Mouse (Mus musculus) neural tube, embryonic 10.5 days (tissue): ENCODE data around the gene Muc13.

Experiments
- DNase-seq: peaks from one replicate; pipeline ENCODE4 v3.0.0-alpha.2; 2017; ENCODE audit warnings: low spot score; ENCODE audit errors: extremely low spot score

Muc13 gene

DNA sequence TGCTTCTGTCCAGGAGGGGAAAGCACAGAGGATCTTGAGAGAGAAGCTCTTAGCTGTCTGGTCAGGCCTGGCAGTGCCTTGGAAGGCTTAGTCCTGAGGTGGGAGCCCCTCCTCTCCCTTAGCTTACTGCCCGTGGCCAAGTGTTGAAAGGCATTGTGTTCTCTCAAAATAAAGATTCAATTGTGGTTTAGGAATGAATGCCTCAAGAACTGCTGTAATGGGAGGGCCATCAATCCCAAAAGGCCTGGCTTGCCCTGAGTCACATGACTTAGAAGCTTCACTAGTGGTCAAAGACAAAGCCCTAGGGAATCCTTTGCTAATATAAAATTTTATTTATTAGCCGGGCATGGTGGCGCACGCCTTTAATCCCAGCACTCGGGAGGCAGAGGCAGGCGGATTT lies 30.8 kb downstream of the Muc13 start:
- DNase-seq = no peak

DNA sequence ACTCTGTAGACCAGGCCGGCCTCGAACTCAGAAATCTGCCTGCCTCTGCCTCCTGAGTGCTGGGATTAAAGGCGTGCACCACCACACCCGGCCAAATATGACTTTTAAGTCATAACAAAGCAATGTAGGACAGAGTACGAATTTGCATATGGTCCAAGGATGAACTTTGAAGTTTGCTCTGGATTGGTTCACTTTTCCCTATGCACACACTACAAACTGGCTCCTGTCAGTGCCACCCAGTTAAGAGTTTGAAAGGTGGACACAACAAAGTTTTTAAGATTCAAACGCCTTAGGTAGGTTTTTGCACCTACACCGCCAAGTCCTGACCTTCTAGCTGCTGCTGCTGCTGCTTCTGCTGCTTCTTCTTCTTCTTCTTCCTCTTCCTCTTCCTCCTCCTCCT lies 34.7 kb downstream of the Muc13 start:
- no peak for DNase-seq

DNA sequence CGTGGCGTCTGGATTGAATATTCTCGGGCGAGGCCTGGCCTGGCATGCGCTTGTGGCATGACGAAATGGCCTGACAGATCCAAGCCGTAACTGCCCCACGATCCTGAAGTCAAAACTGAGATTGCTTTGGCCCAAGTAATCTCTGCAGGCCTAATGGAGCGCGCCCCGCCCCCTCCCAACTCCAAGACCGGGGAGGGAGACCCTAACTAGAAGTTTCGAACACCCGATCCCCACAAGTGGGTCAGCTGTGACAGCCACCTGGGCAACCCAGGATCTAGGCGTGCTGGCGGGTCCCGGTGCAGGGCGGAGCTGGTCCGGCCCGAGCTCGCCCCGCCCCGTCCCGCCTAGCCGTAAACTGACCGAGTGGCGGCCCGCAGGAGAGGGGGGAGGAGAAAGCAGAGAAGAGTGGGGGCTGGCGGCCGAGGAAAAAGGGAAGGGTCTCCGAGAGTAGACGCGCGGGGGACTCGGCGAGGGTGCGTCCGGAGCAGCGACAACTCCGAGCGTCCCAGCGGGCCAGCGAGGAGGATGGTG lies 35.5 kb downstream of the Muc13 start, which contains the start of gene Itgb5:
Itgb5 (plus strand) TSS at position 365 of the 531 bp plus-strand sequence.
- no peak for DNase-seq

DNA sequence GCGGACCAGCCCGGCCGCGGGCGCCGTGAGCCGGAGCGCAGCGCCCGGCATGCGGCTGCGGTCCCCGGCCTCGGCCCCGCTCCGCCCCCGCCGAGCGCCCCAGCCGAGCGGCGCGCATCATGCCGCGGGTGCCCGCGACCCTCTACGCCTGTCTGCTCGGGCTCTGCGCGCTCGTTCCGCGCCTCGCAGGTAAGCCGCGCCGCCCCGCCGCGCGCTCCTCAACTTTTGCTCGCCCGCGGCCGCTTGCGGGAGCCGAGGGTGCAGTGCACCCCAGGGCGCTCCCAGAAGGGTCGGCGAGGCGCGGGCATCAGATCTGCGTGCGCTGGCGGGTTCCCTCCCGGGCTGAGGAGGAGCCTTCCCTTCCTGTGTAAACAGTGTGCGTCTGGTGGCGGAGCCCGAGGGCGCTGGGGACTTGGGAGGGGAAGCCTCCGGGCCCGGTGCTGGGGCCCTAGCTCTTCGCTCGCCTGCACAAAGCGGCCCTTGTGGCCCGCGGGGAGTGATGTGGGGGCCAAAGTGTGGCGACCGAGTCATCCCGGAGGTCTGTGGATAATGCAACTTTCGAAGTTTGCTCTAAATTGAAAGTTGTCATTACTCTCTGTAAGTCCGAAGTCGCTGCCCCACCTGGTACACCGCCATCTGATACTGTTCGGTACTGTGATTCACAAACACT lies 36.1 kb downstream of the Muc13 start:
- DNase-seq = peak; percentile 81

DNA sequence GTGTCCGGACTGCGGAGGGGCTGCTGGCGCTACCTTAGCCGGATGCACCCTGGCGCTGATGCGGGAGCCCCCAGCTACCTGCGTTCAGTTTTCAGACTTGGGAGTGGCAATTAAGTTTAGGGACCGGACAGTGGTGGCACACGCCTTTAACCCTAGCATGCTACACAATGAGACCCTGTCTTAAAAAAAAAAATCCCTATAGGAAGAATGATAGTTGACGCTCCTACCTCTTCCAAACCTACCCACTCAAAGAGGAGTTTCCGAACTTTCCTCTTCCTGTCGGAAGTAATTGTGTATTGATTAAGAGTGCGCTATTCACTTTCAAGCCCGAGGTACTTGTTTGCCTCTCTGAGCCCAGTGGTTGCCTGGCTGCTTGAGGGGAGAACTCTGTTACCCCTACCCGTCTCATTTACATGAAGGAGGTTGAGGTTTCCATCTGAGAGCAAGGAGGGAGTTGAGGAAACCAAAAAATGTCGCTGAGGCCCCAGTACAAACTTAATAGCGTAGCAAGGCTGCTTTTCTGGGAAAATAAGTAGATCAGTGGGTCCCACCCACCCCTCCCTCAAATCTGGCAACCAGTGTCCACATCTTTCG lies 36.8 kb downstream of the Muc13 start:
- no peak for DNase-seq

DNA sequence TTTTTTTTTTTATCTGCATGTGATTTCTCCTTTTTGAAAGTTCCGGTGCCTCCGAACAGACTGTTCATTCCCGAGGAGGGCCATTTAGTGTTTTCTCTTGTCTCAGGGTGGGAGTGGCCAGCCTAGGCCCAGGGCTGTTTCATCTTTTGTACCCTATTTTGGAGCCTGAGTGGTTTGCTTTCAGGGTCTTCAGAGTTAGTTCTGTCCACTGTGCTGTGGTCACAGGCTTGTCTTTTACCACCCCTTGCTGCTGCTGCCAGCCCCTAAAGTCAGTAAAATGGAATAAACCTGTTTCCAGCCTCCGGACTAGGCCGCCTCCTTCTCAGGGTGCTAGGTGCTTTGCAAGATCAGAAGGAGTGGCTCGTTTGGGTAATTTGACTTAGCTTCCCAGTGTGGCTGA lies 38.2 kb downstream of the Muc13 start:
- DNase-seq = no peak

DNA sequence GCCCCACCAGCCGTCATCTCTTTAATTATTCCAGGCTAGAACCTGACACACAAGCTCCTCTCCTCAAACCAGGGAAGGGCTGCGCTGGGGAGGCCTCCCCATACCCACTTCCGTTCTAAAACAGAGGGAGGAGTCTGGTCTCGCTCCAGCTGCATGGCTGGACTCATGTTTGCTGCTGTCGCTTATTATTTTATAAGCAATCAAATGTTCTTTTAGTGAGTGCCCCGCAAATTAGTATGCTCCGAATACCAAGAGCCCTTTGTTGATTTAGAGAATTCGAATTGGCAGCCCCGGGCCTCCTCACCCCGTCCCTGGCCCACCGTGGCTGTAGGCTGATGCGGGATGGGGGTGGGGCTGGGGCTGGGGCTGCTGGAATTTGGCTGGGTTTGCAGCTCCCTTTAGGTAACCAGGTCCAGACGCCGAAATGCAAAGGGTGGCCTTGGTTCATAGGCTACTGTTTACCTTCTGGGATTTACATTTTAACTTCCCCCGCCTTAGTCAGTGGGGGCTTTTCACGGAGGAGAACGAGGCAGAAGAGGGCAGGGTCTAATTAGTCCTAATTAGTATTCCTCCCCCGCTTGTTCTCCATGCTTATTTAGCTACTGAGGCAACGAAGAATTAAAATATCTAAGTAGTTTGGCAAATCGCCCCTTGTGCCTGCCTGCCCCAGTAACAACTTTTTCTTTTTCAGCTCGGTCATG lies 39.0 kb downstream of the Muc13 start:
- DNase-seq = peak; percentile 62

- DNase-seq = no peak
Measured at GRCm38 (mm10) chr16:33833429-33833753, 39.6 kb downstream of the Muc13 start.

GRCm38 (mm10) chr16:33833781-33834482 lies 40.1 kb downstream of the Muc13 start:
- DNase-seq = peak; percentile 67

GRCm38 (mm10) chr16:33836676-33837075 lies 42.8 kb downstream of the Muc13 start:
- DNase-seq = no peak

DNA sequence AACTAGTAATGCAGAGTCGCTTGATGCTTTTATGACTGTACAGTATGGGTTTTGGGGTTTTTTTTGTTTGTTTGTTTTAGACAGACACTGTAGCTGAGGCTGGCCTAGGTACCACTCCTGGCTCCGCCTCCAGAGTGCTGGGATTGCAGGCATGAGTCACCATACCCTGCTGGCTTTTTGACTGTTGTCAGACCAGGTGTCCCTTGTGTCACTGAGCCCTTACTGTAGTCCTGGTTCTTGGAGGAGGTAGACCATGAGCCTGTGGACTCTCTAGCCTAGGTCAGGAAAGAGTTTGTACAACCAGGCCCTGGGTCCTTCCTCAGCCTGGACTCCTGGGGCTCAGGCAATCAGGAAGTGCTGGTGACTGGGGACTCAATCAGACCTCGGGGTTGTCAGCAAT lies 43.4 kb downstream of the Muc13 start:
- no peak for DNase-seq

DNA sequence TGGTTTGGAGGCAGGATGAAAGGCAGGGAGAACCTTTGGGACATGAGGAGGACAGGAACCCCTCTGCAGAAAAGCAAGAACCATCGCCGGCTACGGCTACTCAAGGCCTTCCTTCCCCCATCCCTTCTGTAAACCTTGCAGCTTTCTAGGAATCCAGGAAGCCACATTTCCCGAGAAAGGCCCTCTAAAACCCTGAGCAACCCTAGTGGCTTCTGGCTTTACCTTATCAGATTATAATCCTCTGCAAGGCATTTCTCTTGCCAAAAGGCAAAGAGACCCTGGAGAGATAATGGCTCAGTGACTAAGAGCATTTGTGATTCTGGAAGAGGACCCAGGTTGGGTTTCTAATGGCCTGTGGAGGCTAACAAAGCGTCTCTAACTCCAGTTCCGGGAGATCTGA lies 46.8 kb downstream of the Muc13 start:
- no peak for DNase-seq

GRCm38 (mm10) chr16:33842081-33842880 lies 48.4 kb downstream of the Muc13 start:
- DNase-seq = no peak

DNA sequence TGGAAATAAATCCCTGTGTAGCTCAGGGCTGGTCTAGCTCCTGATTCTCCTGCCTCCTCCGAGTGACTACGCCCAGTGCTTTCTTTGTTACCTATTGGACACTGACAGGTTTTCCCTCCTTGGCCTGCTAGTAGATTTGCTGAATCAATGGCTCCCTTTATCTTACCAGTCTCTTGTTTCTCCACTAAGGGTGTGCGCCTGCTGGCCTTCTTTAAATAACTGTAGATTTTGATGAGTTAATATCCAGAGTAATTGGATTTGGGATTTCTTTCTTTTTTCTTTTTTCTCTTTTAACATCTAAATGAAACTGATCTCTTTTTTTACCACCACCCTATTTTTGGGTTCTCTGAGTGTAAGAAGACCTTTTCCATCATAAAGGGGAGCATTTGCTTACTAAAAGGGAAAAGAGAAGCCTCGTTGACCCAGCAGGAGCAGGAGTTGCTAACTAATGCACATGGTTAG lies 50.3 kb downstream of the Muc13 start:
- no peak for DNase-seq

- DNase-seq = no peak
Measured at GRCm38 (mm10) chr16:33844866-33845265, 51.0 kb downstream of the Muc13 start.

DNA sequence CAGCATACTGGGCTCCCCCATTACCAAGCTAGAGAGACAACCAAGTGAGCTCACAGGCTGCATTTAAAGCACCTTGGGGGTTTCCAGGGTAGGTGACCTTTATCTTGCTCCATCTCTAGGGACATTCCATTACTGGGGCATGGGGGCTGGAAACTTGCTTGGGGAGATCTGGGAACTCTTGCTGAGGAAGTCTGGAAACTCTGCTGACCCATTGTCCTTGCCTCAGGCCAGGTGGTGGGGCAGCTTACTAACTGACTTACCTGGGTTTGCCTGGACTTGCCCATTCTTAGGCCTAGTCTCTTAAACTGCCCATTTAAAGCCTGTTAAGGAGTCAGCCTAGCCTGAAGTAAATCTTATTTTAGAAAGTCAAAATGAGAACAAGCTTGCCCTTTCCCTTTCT lies 59.4 kb downstream of the Muc13 start:
- DNase-seq = no peak

- DNase-seq = no peak
Measured at GRCm38 (mm10) chr16:33858766-33859165, 64.9 kb downstream of the Muc13 start.

DNA sequence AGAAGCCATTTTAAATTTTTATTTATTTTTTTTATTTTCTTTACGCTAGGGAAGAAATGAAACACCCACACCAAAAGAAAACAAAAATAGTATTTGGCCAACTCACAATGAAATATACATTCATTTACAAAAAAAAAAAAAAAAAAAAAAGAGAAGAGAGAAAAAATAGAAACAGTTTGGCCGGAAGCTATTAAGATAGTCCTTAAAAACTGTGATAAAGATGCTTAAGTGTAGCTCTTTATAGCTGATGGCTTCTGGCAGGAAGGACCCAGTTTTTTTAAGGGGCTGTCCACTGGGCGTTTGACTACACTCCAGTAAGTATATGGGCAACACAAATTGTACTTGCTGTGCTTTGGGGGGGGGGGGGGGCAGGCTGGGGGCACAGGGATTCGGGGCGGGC lies 65.5 kb downstream of the Muc13 start:
- DNase-seq = no peak

GRCm38 (mm10) chr16:33859988-33860700 lies 66.3 kb downstream of the Muc13 start:
- no peak for DNase-seq

DNA sequence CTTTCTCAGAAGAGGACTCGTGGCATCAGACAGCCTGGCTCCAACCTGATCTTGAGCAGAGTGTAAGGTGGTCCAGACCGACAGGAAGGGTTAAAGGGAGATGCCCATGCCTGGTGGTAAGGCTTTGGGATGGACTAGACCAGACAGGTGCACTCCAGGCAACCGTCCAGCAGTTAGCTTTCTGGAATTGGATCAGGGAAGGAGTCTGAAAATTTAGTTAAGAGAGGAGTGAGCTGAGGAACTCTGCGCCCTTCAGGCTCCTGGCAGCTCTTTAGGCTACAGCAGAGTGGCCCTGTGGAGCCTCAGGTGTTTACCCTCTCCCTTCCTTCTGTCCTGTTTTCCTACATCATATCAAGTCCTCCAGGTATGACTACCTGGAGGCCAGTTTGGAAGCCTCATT lies 68.6 kb downstream of the Muc13 start:
- no peak for DNase-seq
